Mouse (Mus musculus): ENCODE measurements around the gene Atg10. TPM values are rescaled to one million over a fixed set of nuclear protein-coding genes. Genes with fewer than 3 reads are reported as not detected.
"Not testable (repeated sequence)": the region's sequence is repeated elsewhere in the genome, so short reads cannot be mapped to it uniquely, and the experiment has no call there.

The Atg10 gene
- 10 to 100 TPM; 15.2 to 22.1 TPM for total RNA-seq (2021)
- long read RNA-seq, experiment 1, transcript Atg10-201 (8 exons, 1,583 nt) = major isoform, 17 of 33 reads
- long read RNA-seq, experiment 1, partial matches to known transcripts = 3 of 33 reads
- long read RNA-seq, experiment 1, other reads (novel, unspliced or antisense) = 11 of 33 reads
- long read RNA-seq, experiment 2, transcript Atg10-201 (8 exons, 1,583 nt) = major isoform, 9 of 15 reads
- long read RNA-seq, experiment 2, partial matches to known transcripts = 3 of 15 reads
- long read RNA-seq, experiment 2, other reads (novel, unspliced or antisense) = 3 of 15 reads

DNA sequence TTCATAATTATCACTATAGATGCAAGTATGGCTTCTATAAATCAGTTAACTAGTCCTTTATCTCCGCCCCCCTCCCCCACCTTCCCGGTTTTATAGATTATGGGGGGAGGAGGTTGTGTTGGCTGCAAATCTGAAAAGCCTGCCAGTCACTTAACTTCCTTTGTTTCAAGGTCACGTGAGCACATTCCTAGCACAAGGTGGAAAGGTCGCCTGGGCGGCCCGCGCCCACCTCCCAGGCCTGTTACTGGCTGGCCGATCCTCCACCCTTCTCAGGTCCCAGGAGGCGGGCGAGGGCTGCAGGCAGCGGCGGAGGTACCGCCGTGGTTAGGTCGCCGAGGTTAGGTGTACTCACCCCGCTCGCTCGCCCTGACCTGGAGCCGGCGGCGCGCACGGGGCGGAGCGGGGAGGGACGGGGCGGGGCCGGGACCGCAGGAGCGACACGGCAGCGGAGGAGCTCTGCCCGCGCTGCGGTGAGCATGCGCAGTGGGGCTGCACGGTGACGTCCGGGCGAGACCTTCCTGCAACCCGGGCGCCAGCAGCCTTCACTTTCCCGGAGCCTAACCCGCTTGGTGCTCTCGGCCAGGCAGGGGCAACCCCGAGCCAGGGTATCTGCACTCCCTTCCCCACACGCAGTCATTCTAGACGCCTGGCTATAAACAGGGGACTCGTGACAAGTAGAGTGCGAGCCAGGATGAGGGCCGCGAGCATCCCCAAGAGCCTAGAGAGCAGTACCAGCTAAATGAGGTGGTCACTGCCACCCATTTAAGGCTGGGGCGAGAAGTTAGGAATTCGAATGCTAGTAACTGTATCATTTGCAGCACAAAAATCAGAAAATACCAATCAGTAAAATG lies at the start of gene Atg10:
Gene Atg10 (minus strand): TSS at position 382 of the 851 bp plus-strand sequence.
- DNase-seq = peak; percentile 94 to 97

DNA sequence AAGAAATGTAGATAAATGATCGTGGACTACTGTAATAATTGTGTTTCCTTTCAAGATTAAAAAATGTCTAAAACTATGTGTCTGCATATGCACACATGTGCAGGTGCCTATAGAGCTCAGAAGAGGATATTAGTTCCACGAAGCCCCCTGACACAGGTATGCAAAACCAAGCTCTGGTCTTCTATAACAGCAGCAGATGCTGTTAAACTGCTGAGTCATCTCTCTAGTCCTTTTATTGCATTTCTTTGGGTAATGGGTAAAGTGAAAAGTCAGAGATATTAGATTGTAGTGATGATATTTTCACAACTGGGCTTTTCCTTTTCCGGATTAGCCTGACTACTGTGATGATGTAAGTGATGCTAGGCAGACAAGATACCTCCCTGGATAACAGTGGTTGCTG lies 28.6 kb upstream of the Atg10 start:
- no peak for DNase-seq

DNA sequence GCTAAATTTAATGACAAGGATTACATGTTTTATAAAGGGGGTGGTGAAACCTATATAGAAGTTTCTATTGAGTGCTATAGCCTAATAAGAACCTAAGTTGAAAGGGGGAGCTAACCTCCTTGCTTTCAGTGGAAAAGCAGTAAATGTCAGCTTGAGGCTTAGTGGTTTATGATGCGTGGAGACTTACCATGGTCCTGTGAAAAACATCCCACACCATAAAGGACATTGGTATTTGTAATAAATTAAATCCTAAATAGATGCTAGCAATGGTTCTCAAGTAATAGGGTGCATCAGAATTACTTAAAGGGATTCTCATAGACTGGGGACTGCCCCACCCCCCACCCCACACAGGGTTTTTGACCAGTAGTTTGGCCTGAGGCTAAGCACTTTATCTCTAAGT lies 27.9 kb upstream of the Atg10 start:
- no peak for DNase-seq

DNA sequence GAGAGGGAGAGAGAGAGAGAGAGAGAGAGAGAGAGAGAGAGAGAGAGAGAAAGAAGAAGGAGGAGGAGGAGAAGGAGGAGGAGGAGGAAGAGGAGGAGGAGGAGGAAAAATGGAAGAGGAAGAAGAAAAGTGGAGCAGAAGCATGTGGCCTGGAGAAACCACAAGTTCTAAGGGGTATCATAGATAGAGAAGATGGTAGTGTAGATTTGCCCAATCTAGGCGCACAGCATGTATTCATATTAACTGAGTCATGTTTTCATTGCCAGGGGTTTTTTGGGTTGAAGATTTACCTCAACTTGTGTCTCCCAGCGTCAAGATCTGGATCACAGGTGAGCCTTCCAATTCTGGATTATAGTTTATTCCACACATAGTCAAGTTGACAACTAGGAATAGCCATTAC lies 26.3 kb upstream of the Atg10 start:
- DNase-seq = not testable (repeated sequence)

DNA sequence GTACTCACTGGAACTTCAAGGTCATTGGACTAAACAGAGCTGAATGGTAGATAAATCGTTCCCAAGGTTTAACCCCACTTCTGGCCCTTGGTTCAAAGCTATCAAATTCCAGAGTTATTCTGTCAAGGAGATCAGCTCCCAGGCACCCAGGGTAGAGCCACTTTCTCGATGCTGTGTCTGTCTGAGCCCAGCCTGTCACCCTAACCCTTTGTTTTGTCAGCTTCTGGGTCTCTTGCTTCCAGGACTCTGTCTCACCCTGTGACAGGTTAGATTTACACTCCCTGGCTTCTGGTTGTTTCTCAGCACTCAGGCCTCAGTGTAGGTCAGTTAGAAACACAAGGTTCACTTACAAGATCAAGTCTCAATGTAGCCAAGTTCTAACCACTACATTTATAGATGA lies 22.7 kb upstream of the Atg10 start:
- no peak for DNase-seq

DNA sequence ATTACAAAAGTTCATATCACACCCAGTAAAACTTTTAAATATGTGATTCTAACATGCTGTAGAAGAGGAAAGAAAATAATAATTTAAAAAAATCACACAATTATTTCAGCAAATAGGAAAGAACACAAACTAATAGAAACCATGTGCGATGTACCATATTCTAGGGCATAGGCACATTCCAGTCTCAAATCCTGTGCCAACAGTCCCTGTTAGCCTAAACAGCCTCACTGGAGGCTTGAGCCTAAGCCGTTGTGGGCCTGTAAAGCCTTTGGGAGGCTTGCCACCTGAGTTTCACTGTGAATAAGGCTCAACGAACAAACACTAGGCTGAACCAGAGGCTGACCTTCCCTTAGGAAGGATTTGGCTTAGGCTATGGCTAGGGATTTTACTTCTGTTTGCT lies 14.2 kb upstream of the Atg10 start:
- no peak for DNase-seq

DNA sequence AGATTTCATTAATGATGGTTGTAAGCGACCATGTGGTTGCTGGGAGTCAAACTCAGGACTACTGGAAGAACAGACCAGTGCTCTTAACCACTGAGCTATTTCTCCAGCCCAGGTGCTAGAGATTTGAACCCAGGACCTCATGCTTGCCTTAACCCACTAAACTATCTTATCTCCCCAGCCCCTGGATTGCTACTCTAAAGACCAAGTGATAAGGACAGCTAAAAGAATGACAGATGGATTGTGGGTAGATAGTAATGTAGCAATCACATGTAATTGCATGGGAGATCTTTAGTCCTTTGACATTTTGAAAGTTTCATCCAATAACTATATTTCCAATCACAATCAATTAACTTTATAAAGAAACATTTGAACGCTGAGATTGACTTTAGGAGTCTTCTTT lies 13.1 kb upstream of the Atg10 start:
- no peak for DNase-seq

DNA sequence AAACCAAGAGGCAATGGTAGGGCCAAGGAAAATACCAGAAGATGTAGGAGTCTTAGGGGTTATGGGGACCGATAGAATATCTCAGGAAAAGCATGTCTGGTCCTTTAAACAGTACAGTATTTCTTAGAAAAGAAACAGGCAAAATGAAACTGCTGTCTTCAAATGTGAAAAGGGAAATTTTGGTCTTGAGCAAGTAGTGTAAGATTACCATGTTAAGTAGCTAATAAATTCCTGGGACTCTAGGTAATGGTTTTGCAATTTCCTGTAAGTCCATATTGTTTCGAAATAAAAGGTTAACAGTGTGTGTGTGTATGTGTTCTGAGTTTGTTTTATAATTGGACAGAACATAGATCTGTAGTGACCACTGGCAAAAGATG lies 658 bp upstream of the Atg10 start:
- DNase-seq = no peak

DNA sequence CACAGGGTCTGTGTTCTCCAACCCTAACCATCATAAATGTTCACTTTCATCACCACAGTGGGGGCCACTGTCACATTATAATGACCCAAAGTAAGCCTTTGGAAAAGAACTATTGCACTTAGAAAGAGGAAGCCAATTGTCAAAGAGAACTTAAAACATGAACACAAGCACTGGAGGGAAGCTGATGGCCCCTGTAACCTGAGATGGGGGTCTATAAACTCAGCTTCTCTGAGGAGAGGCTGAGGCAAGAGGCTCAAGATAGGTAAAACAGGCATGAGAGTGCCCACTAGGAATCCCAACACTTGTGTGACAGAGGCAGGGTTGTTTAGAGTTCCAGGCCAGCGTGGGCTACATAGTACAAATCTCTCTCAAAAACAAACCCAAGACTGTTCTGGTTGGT lies 705 bp downstream of the Atg10 start:
- no peak for DNase-seq

DNA sequence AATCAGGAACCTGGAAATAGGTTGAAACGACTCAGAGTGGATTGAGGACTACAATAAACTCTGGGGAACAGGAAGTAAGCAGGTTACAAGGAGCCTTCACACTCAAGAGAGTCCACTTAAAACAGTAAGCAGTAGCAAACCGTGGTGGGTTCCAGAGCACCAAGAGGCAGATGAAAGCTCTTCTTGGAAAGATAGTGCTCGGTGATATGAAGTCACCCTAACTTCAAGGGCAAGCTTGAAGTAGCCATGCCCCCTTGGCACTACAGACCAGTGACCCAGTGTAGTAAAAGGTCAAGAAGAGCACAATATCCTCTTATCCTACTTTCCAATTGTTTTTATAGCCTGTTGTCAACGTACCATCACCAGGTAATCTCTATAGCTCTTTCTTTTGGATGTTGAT lies 2.1 kb downstream of the Atg10 start:
- DNase-seq = peak; percentile 42 to 45

DNA sequence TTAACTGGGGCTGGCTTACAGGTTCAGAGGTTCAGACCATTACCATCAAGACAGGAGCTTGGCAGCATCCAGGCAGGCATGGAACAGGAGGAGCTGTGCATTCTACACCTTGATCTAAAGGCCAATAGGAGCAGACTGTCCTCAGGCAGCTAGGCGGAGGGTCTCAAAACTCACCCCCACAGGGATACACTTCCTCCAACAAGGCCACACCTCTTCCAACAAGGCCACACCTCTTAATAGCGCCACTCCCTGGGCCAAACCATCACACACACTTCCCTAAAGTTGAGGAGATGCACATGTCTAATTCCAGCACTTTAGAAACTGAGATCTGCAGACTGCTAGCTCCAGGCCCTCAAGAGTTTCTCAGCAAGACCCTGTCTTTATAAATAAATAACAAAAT lies 6.1 kb downstream of the Atg10 start:
- no peak for DNase-seq

DNA sequence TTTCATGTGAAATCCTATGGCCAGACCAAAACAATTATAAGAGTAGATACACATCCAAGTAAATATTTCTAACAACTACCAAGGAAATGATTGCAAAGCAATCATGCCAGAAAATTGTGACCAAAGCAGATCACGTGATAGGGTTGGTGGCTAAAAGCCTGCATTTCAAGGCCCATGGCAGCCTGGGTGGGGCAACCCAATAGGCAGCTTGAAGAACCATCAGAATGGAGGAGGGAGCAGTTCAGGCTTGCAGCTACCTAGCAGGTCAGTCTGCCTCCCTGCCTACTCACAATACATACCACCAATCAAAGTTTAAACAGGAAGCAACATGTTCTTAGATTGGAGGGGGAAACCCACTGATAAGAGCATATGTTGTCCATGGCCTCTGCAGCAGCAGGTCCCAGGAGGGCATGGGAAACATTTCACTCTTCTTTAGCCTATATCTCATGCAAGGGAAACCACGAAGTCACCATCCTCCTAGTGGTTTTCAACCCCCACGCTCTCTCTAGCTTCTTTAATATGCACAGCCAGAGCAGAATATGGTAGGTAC lies 7.0 kb downstream of the Atg10 start:
- no peak for DNase-seq

DNA sequence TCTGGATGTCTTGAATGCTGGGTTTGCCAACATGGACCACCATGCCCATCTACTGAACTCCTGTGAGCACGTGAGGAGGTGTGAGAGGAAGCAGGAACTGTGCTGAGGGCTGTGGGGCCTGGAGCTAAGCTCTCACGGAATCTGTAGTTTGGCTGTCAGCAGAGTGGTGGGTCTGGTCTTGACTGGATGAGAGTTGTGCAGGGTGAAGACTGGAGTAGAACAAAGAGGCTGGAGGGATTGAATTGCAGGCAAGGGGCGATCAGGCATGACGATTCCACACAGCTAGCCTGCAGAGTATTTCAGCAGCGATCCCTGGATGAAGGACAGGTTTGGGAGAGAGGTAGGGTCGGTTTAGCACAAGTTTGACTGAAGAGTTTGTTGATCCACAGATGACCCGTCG lies 10.8 kb downstream of the Atg10 start:
- DNase-seq = no peak

DNA sequence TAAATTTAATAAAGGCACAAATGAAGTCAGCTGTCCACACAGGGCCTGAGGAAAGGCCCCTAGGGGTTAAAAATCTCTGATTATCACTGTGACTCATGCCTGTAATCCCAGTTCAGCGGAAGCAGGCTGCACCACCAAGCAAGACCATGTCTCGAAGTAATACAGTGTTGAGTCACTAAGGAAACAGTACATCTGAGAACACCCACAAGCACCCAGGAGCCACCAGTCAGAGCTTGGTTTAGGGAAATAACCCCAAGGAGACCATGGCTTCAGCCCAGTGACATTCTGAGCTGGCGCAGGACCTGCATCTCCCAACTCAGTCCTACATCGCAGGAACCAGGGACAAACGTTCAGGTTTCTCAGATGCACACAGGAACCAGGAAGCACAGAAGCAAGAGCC lies 17.5 kb downstream of the Atg10 start:
- DNase-seq = peak; percentile 8 to 18

DNA sequence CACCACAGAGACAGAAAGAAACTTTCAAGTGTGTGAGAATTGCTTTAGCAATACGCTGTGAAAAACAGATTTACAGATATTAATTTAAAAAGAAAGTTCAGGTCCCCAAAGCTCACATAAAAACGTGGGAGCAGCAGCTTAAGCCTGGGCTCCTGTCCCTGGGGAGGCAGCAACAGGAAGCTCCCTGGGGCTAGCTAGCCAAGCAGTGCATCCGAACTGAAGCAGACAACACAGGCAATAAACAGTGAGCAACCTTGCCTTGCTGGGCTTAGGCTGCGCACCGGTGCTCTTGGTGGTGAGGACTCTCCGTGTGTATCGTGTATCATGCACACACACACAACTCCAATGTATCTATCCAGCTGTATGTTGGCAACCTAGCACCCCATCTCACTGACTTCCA lies 21.2 kb downstream of the Atg10 start:
- no peak for DNase-seq

DNA sequence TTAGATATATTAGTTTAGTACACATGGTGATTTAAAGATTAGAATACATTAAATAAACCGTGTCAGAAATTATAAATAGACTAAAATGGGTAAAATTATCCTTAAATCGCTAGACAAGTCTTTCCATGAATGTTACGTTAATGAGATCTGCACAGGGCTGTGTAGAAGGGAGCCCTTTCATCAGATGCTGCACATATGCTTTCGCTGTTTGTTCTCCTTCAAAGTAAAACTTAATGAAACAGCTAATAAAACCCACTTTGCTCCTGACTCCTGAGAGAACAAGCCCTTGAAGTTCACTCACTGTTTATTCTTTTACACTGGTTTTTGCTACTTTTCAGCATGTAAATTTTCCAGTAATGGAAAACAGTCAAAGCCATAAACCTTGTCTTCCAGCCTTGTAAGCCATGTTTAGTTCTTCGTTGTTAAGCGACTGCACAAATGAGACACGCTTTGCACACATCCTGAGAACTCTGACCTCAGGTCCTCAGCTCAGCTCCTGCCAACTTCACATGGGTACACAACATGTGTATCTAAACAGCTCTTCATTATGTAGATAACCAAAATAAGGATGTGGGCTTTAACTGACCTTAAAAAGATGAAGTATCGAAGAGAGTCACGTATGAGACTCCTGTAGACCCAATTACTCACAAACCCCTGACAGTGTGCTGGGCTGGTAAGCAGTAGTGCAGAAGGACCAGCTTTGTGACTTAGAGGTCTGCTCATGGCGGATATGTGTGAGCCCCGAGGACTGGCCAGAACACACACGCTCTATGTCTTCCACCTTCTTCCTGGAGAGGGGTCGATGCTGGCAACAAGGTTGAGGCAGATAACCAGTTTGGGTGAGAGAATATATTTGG lies 36.2 kb downstream of the Atg10 start:
- DNase-seq = no peak

DNA sequence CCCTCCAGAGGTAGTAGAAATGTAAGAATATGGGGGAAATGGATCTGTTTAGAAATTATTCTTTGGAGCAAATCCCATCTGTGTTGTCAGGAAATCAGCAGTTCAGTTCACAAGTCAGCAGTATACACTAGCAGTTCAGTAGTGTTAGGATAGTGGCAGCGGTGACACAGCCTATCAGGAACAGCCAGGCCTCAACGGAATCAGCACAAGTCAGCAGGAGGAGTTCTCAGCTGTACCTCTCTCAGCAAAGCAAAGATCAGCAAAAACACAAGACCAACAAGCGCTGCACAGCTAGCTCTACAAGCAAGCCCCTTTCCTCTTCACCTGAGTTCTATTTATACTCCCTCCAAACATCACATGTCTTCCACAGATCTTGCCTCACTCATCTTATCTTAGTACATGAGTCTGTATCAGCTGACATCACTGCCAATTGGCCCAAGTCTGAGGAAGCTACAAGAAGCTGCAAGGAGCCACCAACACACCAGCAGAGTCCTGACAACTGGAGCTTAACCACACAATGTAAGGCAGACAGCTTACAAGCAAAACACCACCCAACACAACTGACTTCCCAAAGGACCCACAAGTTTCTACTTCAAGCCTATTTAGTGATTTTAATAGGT lies 38.4 kb downstream of the Atg10 start:
- DNase-seq = no peak

DNA sequence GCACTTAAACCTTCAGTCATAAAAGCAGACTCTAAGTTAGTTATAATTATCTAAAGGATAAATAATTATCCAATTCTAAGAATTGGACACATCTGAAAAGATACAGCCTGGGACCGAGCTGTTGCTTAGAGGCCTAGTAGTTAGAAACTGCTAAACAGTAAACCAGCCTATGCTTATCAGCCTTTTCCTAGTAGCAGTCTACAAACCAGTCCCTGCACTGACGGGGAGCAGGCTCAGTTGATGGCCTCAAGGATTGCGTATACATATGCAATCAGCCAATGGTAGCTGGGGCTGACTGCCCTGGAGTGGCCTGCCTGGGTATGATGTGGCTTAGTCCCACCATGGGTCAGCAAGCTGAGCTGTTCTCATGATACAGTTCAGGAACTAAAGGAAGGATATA lies 39.5 kb downstream of the Atg10 start:
- no peak for DNase-seq

DNA sequence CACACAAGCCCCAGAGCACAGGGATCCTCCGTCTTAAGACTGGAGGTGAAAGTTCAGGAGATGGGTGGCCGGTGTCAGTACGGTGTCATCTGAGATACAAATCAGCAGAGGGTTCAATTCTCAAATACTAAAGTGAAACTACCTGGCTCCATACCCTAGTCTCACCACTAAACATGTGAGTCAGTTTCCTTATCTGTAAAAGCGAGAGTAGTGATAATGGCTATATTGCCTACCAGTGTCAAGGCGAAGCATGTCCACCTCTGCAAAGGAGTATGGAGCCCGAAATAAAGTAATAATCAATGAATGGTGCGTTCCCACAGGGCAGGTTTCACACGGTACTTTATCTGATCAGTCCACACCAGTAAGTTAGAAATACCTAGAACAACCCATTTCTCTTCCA lies 43.4 kb downstream of the Atg10 start:
- DNase-seq = no peak

DNA sequence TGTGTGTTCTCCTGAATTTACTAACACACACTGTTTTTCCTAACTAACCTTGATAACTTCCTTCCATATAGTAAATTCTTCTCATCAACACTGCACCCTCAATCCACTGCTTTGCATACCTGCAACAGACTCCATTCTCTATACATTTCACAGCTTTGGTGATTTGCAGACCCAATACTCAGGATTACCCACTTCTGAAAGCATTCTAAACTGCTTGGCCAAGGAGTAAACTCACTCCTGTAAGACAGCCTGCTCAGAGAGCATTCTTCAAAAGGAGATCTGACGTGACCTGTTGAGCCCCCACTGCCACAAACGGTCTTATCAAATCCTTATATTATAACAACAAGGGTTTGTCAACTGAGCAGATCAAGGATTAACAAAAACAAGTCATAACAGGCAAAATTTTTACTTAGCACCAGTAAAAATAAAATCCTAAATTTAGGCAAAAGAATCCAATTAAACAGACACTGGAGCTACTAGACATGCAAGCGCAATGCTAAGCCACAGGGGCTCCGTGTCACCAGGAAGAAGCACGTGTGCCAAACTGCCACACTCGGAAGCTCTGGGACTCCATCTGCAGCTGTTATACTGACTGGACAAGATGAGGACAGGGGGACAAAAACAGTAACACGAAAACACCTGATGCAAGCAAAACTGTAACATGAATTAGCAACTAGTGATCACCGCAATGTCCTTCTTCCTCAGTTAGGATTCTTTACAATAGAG lies 44.4 kb downstream of the Atg10 start:
- no peak for DNase-seq

DNA sequence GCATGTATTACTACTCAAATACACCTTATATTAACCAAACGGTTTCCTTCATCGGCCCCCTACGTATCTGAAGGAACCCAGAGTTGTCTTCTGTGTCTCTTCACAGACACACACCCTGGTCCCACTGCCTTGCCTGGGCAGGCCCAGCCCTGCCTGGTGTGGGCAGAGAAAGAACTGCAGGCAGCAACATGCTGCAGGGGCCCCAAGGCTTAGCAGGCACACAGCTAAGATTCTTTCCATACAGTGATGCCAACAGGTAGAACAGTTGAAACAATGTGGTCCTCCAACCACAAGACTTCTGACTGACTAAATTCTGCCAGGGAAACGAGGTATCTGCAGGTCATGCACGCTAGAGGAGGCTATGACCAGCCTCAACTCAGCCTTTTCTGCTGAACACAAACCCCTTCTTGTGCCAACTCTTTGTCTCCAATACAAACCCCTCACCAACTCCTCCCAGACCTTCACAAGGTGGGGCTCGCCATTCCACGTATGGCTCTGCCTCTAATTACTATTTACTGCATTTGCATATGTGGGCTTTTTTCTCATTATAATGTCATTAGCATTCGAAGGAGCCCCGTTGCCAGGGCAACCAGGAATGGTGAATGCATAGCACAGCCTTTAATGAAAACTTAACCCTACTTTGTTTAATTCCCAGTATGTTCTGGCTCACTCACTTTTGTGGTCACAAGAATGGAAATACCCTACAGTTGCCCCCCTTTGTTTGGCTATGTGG lies 45.2 kb downstream of the Atg10 start:
- no peak for DNase-seq

Measured in adrenal gland, postnatal 36 days (tissue).